Mouse (Mus musculus): ENCODE measurements at regions not wholly inside any gene's neighbourhood (a gene's known extent, or its start where the extent isn't known, plus 50 kb on each side); places are given as distances from the start of the nearest gene placed in this dataset.
"Not testable (repeated sequence)": the region's sequence is repeated elsewhere in the genome, so short reads cannot be mapped to it uniquely, and the experiment has no call there.

GRCm38 (mm10) chr10:96685991-96686601 lies 69.3 kb downstream of the Btg1 start:
- DNase-seq (ENCODE audit: extremely low spot score, low spot score) = no peak

- no peak for DNase-seq (ENCODE audit: extremely low spot score, low spot score)
Measured at GRCm38 (mm10) chr10:96686659-96687440, 70.0 kb downstream of the Btg1 start.

GRCm38 (mm10) chr10:96687441-96687772 lies 70.6 kb downstream of the Btg1 start:
- DNase-seq (ENCODE audit: extremely low spot score, low spot score) = no peak

- no peak for DNase-seq (ENCODE audit: extremely low spot score, low spot score)
Measured at GRCm38 (mm10) chr10:96689976-96690867, 73.4 kb downstream of the Btg1 start.

GRCm38 (mm10) chr10:96690868-96691302 lies 74.1 kb downstream of the Btg1 start:
- no peak for DNase-seq (ENCODE audit: extremely low spot score, low spot score)

- no peak for DNase-seq (ENCODE audit: extremely low spot score, low spot score)
Measured at GRCm38 (mm10) chr10:96691319-96691870, 74.6 kb downstream of the Btg1 start.

- no peak for DNase-seq (ENCODE audit: extremely low spot score, low spot score)
Measured at GRCm38 (mm10) chr10:96692821-96693220, 76.0 kb downstream of the Btg1 start.

GRCm38 (mm10) chr10:96693766-96694165 lies 77.0 kb downstream of the Btg1 start:
- DNase-seq (ENCODE audit: extremely low spot score, low spot score) = no peak

- no peak for DNase-seq (ENCODE audit: extremely low spot score, low spot score)
Measured at GRCm38 (mm10) chr10:96696571-96696970, 79.8 kb downstream of the Btg1 start.

- no peak for DNase-seq (ENCODE audit: extremely low spot score, low spot score)
Measured at GRCm38 (mm10) chr10:96697781-96698180, 81.0 kb downstream of the Btg1 start.

GRCm38 (mm10) chr10:96706656-96707055 lies 89.8 kb downstream of the Btg1 start:
- DNase-seq (ENCODE audit: extremely low spot score, low spot score) = no peak

- no peak for DNase-seq (ENCODE audit: extremely low spot score, low spot score)
Measured at GRCm38 (mm10) chr10:96708471-96708870, 91.7 kb downstream of the Btg1 start.

- no peak for DNase-seq (ENCODE audit: extremely low spot score, low spot score)
Measured at GRCm38 (mm10) chr10:96709698-96710356, 93.0 kb downstream of the Btg1 start.

GRCm38 (mm10) chr10:96711993-96712392 lies 95.2 kb downstream of the Btg1 start:
- no peak for DNase-seq (ENCODE audit: extremely low spot score, low spot score)

- no peak for DNase-seq (ENCODE audit: extremely low spot score, low spot score)
Measured at GRCm38 (mm10) chr10:96714702-96715101, 97.9 kb downstream of the Btg1 start.

- DNase-seq (ENCODE audit: extremely low spot score, low spot score) = no peak
Measured at GRCm38 (mm10) chr10:96717281-96717680, 100.5 kb downstream of the Btg1 start.

- DNase-seq (ENCODE audit: extremely low spot score, low spot score) = not testable (repeated sequence)
Measured at GRCm38 (mm10) chr10:96718706-96719105, 101.9 kb downstream of the Btg1 start.

- DNase-seq (ENCODE audit: extremely low spot score, low spot score) = no peak
Measured at GRCm38 (mm10) chr10:96720281-96720711, 103.5 kb downstream of the Btg1 start.

GRCm38 (mm10) chr10:96720956-96721688 lies 104.3 kb downstream of the Btg1 start:
- no peak for DNase-seq (ENCODE audit: extremely low spot score, low spot score)

- peak; percentile 45 for DNase-seq (ENCODE audit: extremely low spot score, low spot score)
Measured at GRCm38 (mm10) chr10:96722491-96722890, 105.7 kb downstream of the Btg1 start.
